Mouse (Mus musculus): ENCODE data around the gene Lpcat3. TPM values are rescaled to one million over a fixed set of nuclear protein-coding genes. Genes with fewer than 3 reads are reported as not detected.
A peak's percentile ranks its signal among the peaks of the same experiment; 100 is the strongest.
"Not testable (repeated sequence)": the region's sequence is repeated elsewhere in the genome, so short reads cannot be mapped to it uniquely, and the experiment has no call there.

The Lpcat3 gene
- total and polyA plus RNA-seq, 3 experiments = 95.7 to 198 (median 147) TPM

GRCm38 (mm10) chr6:124683591-124684417 is 21.0 kb downstream of the Lpcat3 start:
- ATAC-seq (ENCODE audit: extremely low read depth, insufficient number of reproducible peaks, low FRiP score, poor library complexity, severe bottlenecking) (peak; percentile 71), DNase-seq (ENCODE audit: low spot score) (peak; percentile 25)
- Histone ChIP-seq H3K4me1 (ENCODE audit: insufficient read depth, low read depth, low read length) (peaks cover 82% of the 10 kb centered on the region), H3K9me3 (replicated peaks) (no peaks in the 10 kb centered on the region), H3K4me3 (ENCODE audit: low read depth, low read length) (peak overlapping the region; percentile 23; the same call in 1 of the 2 replicates), H3K36me3 (replicated peaks) (peaks cover 53% of the 10 kb centered on the region), H3K27me3 (ENCODE audit: insufficient read depth, low read length) (no peaks in the 10 kb centered on the region)
- TF ChIP-seq TAL1 (conservative IDR thresholded peaks at IDR 0.05; ENCODE audit: low read depth, low read length) (peak; percentile 46), POLR2AphosphoS5 (IDR thresholded peaks at IDR 0.05; ENCODE audit: insufficient replicate concordance, low read depth, low read length) (no peak)

GRCm38 (mm10) chr6:124685606-124686386 is 23.0 kb downstream of the Lpcat3 start:
- ATAC-seq (ENCODE audit: extremely low read depth, insufficient number of reproducible peaks, low FRiP score, poor library complexity, severe bottlenecking) = peak; percentile 62

DNA sequence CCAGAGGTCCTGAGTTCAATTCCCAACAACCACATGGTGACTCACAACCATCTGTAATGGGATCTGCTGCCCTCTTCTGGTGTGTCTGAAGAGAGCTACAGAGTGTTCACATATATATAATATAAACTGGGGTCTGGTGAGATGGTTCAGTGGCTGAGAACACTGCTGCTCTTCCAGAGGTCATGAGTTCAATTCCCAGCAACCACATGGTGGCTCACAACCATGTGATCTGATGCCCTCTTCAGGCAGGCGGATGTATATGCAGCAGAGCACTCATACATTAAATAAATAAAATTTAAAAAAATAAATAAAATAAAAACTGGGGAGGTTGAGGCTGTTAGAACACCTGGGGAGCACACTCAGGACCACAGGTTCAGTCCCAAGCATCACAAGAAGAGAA is 23.8 kb downstream of the Lpcat3 start:
- H3K27me3 ChIP-seq (ENCODE audit: insufficient read depth, low read length); DNase-seq (ENCODE audit: low spot score); ATAC-seq (ENCODE audit: extremely low read depth, insufficient number of reproducible peaks, low FRiP score, poor library complexity, severe bottlenecking); H3K9me3 ChIP-seq (replicated peaks); H3K4me3 ChIP-seq (ENCODE audit: low read depth, low read length): not testable (repeated sequence)
- H3K36me3 ChIP-seq (replicated peaks) = peaks cover 48% of the 10 kb centered on the region
- H3K4me1 ChIP-seq (ENCODE audit: insufficient read depth, low read depth, low read length) = peaks cover 79% of the 10 kb centered on the region

More at GRCm38 (mm10) chr6:124685606-124686386, 23.0 kb downstream of the Lpcat3 start:
- no peak overlapping the region; the same call in 1 of the 2 replicates for H3K4me3 ChIP-seq (ENCODE audit: low read depth, low read length)
- H3K27me3 ChIP-seq (ENCODE audit: insufficient read depth, low read length) = no peaks in the 10 kb centered on the region
- TF ChIP-seq CTCF (IDR thresholded peaks at IDR 0.05; ENCODE audit: low read depth, low read length) (no peak), GATA2 (IDR thresholded peaks at IDR 0.05; ENCODE audit: borderline replicate concordance, low read depth, low read length) (no peak), TAL1 (conservative IDR thresholded peaks at IDR 0.05; ENCODE audit: low read depth, low read length) (peak; percentile 49; the same call in 1 of the 2 replicates), POLR2AphosphoS5 (IDR thresholded peaks at IDR 0.05; ENCODE audit: insufficient replicate concordance, low read depth, low read length) (no peak)
- H3K9me3 ChIP-seq (replicated peaks) = no peaks in the 10 kb centered on the region
- no peak for DNase-seq (ENCODE audit: low spot score)
- peaks cover 52% of the 10 kb centered on the region for H3K36me3 ChIP-seq (replicated peaks)
- peaks cover 84% of the 10 kb centered on the region for H3K4me1 ChIP-seq (ENCODE audit: insufficient read depth, low read depth, low read length)

GRCm38 (mm10) chr6:124688151-124688758 is 25.4 kb downstream of the Lpcat3 start:
- H3K36me3 ChIP-seq (replicated peaks) = peaks cover 55% of the 10 kb centered on the region
- H3K4me1 ChIP-seq (ENCODE audit: insufficient read depth, low read depth, low read length) = peaks cover 78% of the 10 kb centered on the region
- H3K27me3 ChIP-seq (ENCODE audit: insufficient read depth, low read length) = no peaks in the 10 kb centered on the region
- TF ChIP-seq TAL1 (conservative IDR thresholded peaks at IDR 0.05; ENCODE audit: low read depth, low read length) (no peak), CTCF (IDR thresholded peaks at IDR 0.05; ENCODE audit: low read depth, low read length) (no peak), GATA1 (IDR thresholded peaks at IDR 0.05; ENCODE audit: borderline replicate concordance, low read length) (no peak), POLR2AphosphoS5 (IDR thresholded peaks at IDR 0.05; ENCODE audit: insufficient replicate concordance, low read depth, low read length) (no peak), GATA2 (IDR thresholded peaks at IDR 0.05; ENCODE audit: borderline replicate concordance, low read depth, low read length) (no peak)
- H3K4me3 ChIP-seq (ENCODE audit: low read depth, low read length) = peak overlapping the region; percentile 22; the same call in 1 of the 2 replicates
- DNase-seq (ENCODE audit: low spot score) (no peak), ATAC-seq (ENCODE audit: extremely low read depth, insufficient number of reproducible peaks, low FRiP score, poor library complexity, severe bottlenecking) (no peak)
- H3K9me3 ChIP-seq (replicated peaks) = no peaks in the 10 kb centered on the region

GRCm38 (mm10) chr6:124689011-124689410 is 26.2 kb downstream of the Lpcat3 start:
- H3K4me1 ChIP-seq (ENCODE audit: insufficient read depth, low read depth, low read length) = peaks cover 77% of the 10 kb centered on the region
- no peak for ATAC-seq (ENCODE audit: extremely low read depth, insufficient number of reproducible peaks, low FRiP score, poor library complexity, severe bottlenecking)
- no peak for TF ChIP-seq GATA1 (IDR thresholded peaks at IDR 0.05; ENCODE audit: borderline replicate concordance, low read length)
- no peak for TF ChIP-seq CTCF (IDR thresholded peaks at IDR 0.05; ENCODE audit: low read depth, low read length)
- TF ChIP-seq POLR2AphosphoS5 (IDR thresholded peaks at IDR 0.05; ENCODE audit: insufficient replicate concordance, low read depth, low read length) = no peak
- TF ChIP-seq GATA2 (IDR thresholded peaks at IDR 0.05; ENCODE audit: borderline replicate concordance, low read depth, low read length) = no peak
- TF ChIP-seq TAL1 (conservative IDR thresholded peaks at IDR 0.05; ENCODE audit: low read depth, low read length) = no peak

GRCm38 (mm10) chr6:124690517-124690916 is 27.7 kb downstream of the Lpcat3 start:
- no peak for ATAC-seq (ENCODE audit: extremely low read depth, insufficient number of reproducible peaks, low FRiP score, poor library complexity, severe bottlenecking)
- no peaks in the 10 kb centered on the region for H3K27me3 ChIP-seq (ENCODE audit: insufficient read depth, low read length)
- TF ChIP-seq CTCF (IDR thresholded peaks at IDR 0.05; ENCODE audit: low read depth, low read length) (no peak), TAL1 (conservative IDR thresholded peaks at IDR 0.05; ENCODE audit: low read depth, low read length) (no peak), GATA2 (IDR thresholded peaks at IDR 0.05; ENCODE audit: borderline replicate concordance, low read depth, low read length) (no peak), GATA1 (IDR thresholded peaks at IDR 0.05; ENCODE audit: borderline replicate concordance, low read length) (no peak), POLR2AphosphoS5 (IDR thresholded peaks at IDR 0.05; ENCODE audit: insufficient replicate concordance, low read depth, low read length) (no peak)
- H3K9me3 ChIP-seq (replicated peaks) = no peaks in the 10 kb centered on the region
- H3K4me1 ChIP-seq (ENCODE audit: insufficient read depth, low read depth, low read length) = peaks cover 70% of the 10 kb centered on the region
- no peak for DNase-seq (ENCODE audit: low spot score)
- H3K36me3 ChIP-seq (replicated peaks) = peaks cover 74% of the 10 kb centered on the region
- H3K4me3 ChIP-seq (ENCODE audit: low read depth, low read length) = no peak overlapping the region

More at GRCm38 (mm10) chr6:124689011-124689410, 26.2 kb downstream of the Lpcat3 start:
- no peaks in the 10 kb centered on the region for H3K9me3 ChIP-seq (replicated peaks)
- DNase-seq (ENCODE audit: low spot score) = no peak
- H3K27me3 ChIP-seq (ENCODE audit: insufficient read depth, low read length) = no peaks in the 10 kb centered on the region
- no peak overlapping the region for H3K4me3 ChIP-seq (ENCODE audit: low read depth, low read length)
- H3K36me3 ChIP-seq (replicated peaks) = peaks cover 63% of the 10 kb centered on the region
